Mouse (Mus musculus) forebrain, embryonic 16.5 days (tissue): ENCODE data around the gene Pip5k1c. TPM values are rescaled to one million over a fixed set of nuclear protein-coding genes. Genes with fewer than 3 reads are reported as not detected.

Experiments
- ATAC-seq: fragments of 200-750 bp; cut with Nextera tagmentation; 2 replicates; pipeline ENCODE4 v1.8.0; 2017; ENCODE audit warnings: mild to moderate bottlenecking, moderate library complexity
- H3K27ac ChIP-seq: fragments of 300-500 bp; sonication (generic); 2 replicates; pipeline ENCODE4 v1.5.1; 2014; ENCODE audit warnings: low read length, control low read depth
- H3K27me3 ChIP-seq: fragments of 300-500 bp; sonication (generic); replicated peaks from 2 replicates; pipeline ENCODE4 v1.6.1; 2014; ENCODE audit warnings: low read length; ENCODE audit not compliant: control insufficient read depth, insufficient read depth
- H3K36me3 ChIP-seq: fragments of 300-500 bp; sonication (generic); 2 replicates; pipeline ENCODE4 v1.6.1; 2014; ENCODE audit not compliant: control insufficient read depth, insufficient read depth
- H3K4me1 ChIP-seq: fragments of 300-500 bp; sonication (generic); replicated peaks from 2 replicates; pipeline ENCODE4 v1.6.1; 2014; ENCODE audit warnings: low read length; ENCODE audit not compliant: control insufficient read depth, insufficient read depth
- H3K4me2 ChIP-seq: fragments of 300-500 bp; sonication (generic); 2 replicates; pipeline ENCODE4 v1.6.1; 2014; ENCODE audit warnings: mild to moderate bottlenecking, low read length, control low read depth
- H3K4me3 ChIP-seq: fragments of 300-500 bp; sonication (generic); replicated peaks from 2 replicates; pipeline ENCODE4 v1.5.1; 2014; ENCODE audit warnings: mild to moderate bottlenecking, low read length, control low read depth
- H3K9ac ChIP-seq: fragments of 300-500 bp; sonication (generic); replicated peaks from 2 replicates; pipeline ENCODE4 v1.6.1; 2014; ENCODE audit warnings: low read depth, low read length, control low read depth
- H3K9me3 ChIP-seq: fragments of 300-500 bp; sonication (generic); 2 replicates; pipeline ENCODE4 v1.6.1; 2016; ENCODE audit warnings: low read length; ENCODE audit not compliant: control insufficient read depth
- WGBS: fragments of 180-500 bp; shearing (Covaris S2); extraction: QIAGEN DNeasy Blood & Tissue Kit; methylation state at CpG from one replicate; pipeline ENCODE4 v1.1.7; 2014; 5-methylcytosine and 5-hydroxymethylcytosine counted together
- polyA plus RNA-seq: library from polyadenylated mRNA; unstranded; fragments of >200 nt; fragmentation: Nextera tagmentation; extraction: Ambion mirVana; gene quantifications from 2 replicates; pipeline ENCODE4 v1.2.1, GENCODE M21; 2015

Pip5k1c gene
- polyA plus RNA-seq, 1 experiment from 2014 or later: 143 TPM

DNA sequence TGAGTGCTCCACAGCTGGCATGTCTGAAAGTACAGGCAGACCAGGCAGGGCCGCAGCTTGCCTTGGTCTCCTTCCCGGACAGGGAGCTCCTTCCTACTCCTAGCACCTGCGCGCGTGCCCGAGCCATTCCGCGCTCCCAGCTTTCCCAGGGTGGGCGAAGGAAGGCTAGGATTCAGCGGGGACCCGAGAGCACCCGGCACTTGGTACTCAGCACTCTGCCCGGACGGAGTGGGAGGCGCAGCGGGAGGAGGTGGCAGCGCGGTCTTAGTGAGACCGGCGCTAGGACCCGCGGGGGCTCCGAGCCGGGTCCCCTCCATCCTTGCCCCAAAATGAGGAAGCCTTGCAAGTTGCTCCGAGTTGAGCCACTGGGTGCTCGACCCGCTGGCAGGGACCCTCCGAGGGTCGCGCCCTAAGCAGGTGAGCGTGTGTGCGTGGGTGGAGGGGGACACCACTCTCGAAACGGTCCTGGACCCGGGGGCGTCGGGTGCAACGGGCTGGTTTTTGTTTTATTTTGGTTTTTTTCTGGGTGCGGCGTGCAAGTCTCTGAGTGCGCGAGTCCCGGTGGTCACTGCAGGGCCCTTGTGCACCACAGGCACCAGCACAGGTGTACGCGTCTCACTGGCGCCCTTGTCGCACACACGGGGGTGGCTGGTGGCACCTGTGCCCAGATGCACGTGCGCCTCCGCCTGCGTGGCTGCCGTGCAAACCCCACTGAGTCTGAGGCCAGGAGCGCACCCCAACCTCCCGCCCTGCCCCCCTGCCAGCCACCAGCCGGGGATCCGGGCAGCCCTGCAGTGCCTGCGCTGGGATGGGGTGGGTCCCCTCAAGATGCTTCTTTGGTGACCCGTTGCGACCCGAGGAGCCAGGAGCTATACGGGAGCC, 35.4 kb upstream of the Pip5k1c start:
- H3K9me3 ChIP-seq: no peaks in the 10 kb centered on the region
- peaks cover 29% of the 10 kb centered on the region for H3K27me3 ChIP-seq
- H3K27ac ChIP-seq: no peak overlapping the region
- H3K4me3 ChIP-seq: peak overlapping the region; percentile 65
- 0 out of 2 replicates have a peak, but pooled peaks cover 2% of the 10 kb centered on the region for H3K36me3 ChIP-seq
- peaks cover 25% of the 10 kb centered on the region for H3K4me1 ChIP-seq
- WGBS: 2% methylated on average over 62 of the region's 62 CpGs
- H3K9ac ChIP-seq: peak overlapping the region; percentile 70
- H3K4me2 ChIP-seq: peak overlapping the region; percentile 90
- 0 out of 2 replicates have a peak, but pooled peaks have one; percentile 10 for ATAC-seq

DNA sequence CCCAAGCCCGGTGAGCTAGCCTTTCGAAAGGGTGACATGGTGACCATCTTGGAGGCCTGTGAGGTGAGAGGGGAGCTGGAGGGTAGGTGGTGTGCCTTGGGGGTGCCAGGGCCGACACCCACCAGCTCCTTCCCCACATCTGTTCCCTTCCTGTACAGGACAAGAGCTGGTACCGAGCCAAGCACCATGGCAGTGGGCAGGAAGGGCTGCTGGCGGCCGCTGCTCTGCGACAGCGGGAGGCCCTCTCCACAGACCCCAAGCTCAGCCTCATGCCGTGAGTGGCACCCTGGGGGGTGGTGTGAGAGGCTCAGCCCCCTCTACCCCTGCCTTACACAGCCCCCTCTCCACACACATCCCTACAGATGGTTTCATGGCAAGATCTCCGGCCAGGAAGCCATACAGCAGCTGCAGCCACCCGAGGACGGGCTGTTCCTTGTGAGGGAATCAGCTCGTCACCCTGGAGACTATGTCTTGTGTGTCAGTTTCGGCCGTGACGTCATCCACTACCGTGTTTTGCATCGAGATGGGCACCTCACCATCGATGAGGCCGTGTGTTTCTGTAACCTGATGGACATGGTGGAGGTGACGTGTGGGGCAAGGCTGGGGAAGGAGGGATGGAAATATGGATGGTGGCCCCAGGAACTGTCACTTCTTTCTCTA, 33.4 kb upstream of the Pip5k1c start:
- 0 out of 2 replicates have a peak, but pooled peaks cover 5% of the 10 kb centered on the region for H3K36me3 ChIP-seq
- peaks cover 20% of the 10 kb centered on the region for H3K27me3 ChIP-seq
- no peaks in the 10 kb centered on the region for H3K9me3 ChIP-seq
- no peak overlapping the region for H3K27ac ChIP-seq
- no peak overlapping the region for H3K4me3 ChIP-seq
- no peak for ATAC-seq
- no peak overlapping the region for H3K9ac ChIP-seq
- H3K4me2 ChIP-seq: no peak overlapping the region
- H3K4me1 ChIP-seq: peaks cover 17% of the 10 kb centered on the region
- 40% methylated on average over 21 of the region's 21 CpGs for WGBS

GRCm38 (mm10) chr10:81261025-81261424, 31.7 kb upstream of the Pip5k1c start:
- Histone ChIP-seq H3K9ac (no peak overlapping the region), H3K4me2 (no peak overlapping the region), H3K36me3 (0 out of 2 replicates have a peak, but pooled peaks cover 5% of the 10 kb centered on the region), H3K27me3 (peaks cover 18% of the 10 kb centered on the region), H3K4me1 (peaks cover 24% of the 10 kb centered on the region), H3K9me3 (no peaks in the 10 kb centered on the region), H3K27ac (no peak overlapping the region), H3K4me3 (no peak overlapping the region)
- 89% methylated on average over 4 of the region's 4 CpGs for WGBS
- no peak for ATAC-seq

DNA sequence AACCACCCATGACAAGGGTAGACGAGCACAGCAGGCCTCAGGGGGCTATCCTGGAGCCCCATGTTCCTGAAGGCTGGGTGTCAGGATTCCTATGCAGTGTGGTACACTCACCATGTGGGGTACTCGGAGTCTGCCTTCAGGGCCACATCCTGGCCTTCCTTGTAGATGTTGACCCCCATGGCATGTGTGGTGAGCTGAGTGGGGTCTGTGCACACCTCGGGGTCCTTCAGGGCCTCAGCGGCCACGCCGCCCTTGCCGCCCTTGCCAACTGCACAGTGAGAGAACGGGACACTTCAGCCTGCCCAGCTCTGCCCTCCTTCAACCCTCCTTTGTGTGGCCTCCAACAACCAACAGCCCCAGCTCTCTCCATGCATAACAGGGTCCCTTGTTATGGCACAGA, 27.2 kb upstream of the Pip5k1c start:
- Histone ChIP-seq H3K9me3 (no peaks in the 10 kb centered on the region), H3K27ac (no peak overlapping the region), H3K4me3 (no peak overlapping the region; the same call in 1 of the 2 replicates), H3K9ac (0 out of 2 replicates have a peak overlapping the region, but pooled peaks have one; percentile 9), H3K4me1 (peaks cover 25% of the 10 kb centered on the region), H3K4me2 (peak overlapping the region; percentile 46; the same call in 1 of the 2 replicates), H3K36me3 (0 out of 2 replicates have a peak, but pooled peaks cover 5% of the 10 kb centered on the region), H3K27me3 (no peaks in the 10 kb centered on the region)
- ATAC-seq: no peak
- WGBS: 96% methylated on average over 8 of the region's 8 CpGs

DNA sequence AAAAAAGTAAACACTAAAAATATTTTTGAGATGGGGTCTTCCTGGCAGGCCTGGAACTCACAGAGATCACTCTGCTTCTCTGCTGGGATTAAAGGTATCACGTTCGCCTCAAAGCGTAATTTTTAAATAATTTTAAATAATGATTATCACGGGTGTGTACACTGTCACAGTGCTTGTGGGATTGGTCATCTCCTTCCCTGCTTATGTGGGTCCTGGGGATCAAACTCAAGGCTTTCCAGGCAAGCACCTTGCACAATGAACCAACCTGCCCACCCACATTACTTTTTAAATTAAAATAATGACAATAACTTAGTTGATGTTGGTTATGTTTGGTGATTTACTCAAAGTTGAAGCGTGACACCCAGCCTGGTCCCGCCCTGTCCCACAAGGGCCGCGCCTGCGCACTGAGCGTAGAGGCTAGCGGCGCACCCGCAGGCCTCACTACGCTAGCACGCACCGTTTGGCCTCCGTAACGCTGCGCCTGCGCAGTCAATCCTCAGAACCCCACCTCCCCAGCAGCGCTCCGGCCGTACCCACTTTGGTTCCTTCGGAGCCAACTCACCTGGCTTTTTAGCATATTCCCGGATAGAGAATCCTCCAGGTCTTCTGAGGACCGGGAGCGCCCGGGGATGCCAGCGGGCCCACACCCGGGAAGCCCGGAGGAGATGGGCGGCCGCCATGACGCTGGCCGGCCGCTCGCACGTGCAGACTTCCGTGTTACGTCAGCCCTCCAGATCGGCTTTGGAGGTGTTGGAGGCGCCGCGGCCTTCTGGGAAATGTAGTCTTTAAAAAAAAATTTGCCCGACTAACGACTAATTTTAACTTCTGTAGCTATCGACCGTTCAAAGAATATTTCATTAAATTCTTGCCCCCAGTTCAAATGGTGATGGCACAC, 26.3 kb upstream of the Pip5k1c start, which contains the start of the genes Mrpl54 and Apba3:
Gene Mrpl54 (minus strand): TSS at position 724 of the 895 bp plus-strand sequence.
Gene Apba3 (plus strand): TSS at position 750 of the 895 bp plus-strand sequence.
- Histone ChIP-seq H3K4me3 (peak within 1 kb of the TSS; percentile 66), H3K27me3 (no peaks in the 10 kb centered on the region), H3K4me1 (peaks cover 25% of the 10 kb centered on the region), H3K4me2 (peak within 1 kb of the TSS; percentile 59), H3K9me3 (no peaks in the 10 kb centered on the region), H3K27ac (peak within 1 kb of the TSS; percentile 80), H3K9ac (peak within 1 kb of the TSS; percentile 75), H3K36me3 (0 out of 2 replicates have a peak, but pooled peaks cover 5% of the 10 kb centered on the region)
- under 1% methylated on average over 48 of the region's 48 CpGs for WGBS
- ATAC-seq: peak; percentile 95

GRCm38 (mm10) chr10:81268056-81268455, 24.7 kb upstream of the Pip5k1c start:
- Histone ChIP-seq H3K27ac (no peak overlapping the region), H3K4me1 (peaks cover 25% of the 10 kb centered on the region), H3K9me3 (no peaks in the 10 kb centered on the region), H3K4me3 (peak overlapping the region; percentile 60), H3K4me2 (peak overlapping the region; percentile 59), H3K27me3 (no peaks in the 10 kb centered on the region), H3K36me3 (peaks cover 7% of the 10 kb centered on the region), H3K9ac (peak overlapping the region; percentile 68)
- WGBS: 3% methylated on average over 23 of the region's 23 CpGs
- peak; percentile 63 for ATAC-seq

DNA sequence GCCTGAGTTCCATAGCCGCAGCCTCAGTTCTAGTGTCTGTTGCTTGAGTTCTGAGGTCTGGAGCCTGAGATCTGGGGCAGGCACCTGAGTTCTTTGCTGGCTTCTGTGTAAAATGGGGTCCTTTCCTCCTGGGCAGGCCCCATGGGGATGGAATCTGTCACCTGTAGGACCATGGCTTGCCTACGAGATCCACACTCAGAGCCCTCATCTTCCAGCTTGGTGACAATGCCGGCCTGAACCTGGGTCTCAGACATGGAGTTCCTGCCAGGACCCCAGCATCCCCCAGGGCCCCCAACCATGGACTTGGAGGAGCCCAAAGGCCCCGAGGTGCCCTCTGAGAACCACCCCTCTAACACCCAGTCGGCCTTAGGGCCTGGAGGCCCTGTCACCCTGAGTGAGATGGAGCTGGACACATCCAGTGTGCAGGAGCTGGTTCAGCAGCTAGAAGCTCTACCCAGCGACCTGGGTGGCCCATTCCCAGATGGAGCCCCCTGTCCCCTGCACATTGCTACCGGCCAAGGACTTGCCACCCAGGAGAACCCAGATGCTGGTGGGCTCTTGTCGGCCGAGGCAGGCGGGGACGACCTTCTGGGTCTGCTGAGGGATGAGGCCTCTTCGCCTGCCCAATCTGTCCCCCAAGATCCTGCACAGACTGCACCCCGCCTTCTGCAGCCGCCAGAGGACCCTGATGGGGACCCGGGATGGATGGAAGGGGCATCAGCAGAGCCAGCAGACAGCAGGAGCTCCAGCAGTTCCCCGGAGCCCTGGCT, 23.9 kb upstream of the Pip5k1c start:
- no peaks in the 10 kb centered on the region for H3K9me3 ChIP-seq
- 88% methylated on average over 16 of the region's 16 CpGs for WGBS
- peaks cover 11% of the 10 kb centered on the region for H3K36me3 ChIP-seq
- peak overlapping the region; percentile 60 for H3K4me3 ChIP-seq
- H3K4me2 ChIP-seq: peak overlapping the region; percentile 59
- no peaks in the 10 kb centered on the region for H3K27me3 ChIP-seq
- ATAC-seq: no peak
- peak overlapping the region; percentile 68; the same call in 1 of the 2 replicates for H3K9ac ChIP-seq
- peaks cover 25% of the 10 kb centered on the region for H3K4me1 ChIP-seq
- no peak overlapping the region for H3K27ac ChIP-seq

GRCm38 (mm10) chr10:81272356-81272755, 20.4 kb upstream of the Pip5k1c start:
- Histone ChIP-seq H3K27me3 (no peaks in the 10 kb centered on the region), H3K4me2 (no peak overlapping the region), H3K36me3 (peaks cover 11% of the 10 kb centered on the region), H3K9ac (no peak overlapping the region), H3K9me3 (no peaks in the 10 kb centered on the region), H3K4me1 (peaks cover 13% of the 10 kb centered on the region), H3K4me3 (no peak overlapping the region), H3K27ac (no peak overlapping the region)
- ATAC-seq: no peak
- 93% methylated on average over 21 of the region's 21 CpGs for WGBS
